Mouse (Mus musculus): ENCODE measurements around the gene Ywhaq.

GRCm38 (mm10) chr12:21408789-21409367 lies 8.6 kb downstream of the Ywhaq start:
- TF ChIP-seq CTCF (IDR thresholded peaks at IDR 0.05; ENCODE audit: borderline replicate concordance, extremely low read depth, insufficient read depth, insufficient read length) (no peak), POLR2A (IDR thresholded peaks at IDR 0.05; ENCODE audit: borderline replicate concordance, extremely low read depth, insufficient read depth, insufficient read length, poor library complexity, severe bottlenecking) (no peak)
